Mouse (Mus musculus) C2C12 (cell line): ENCODE data around the gene Tnfrsf22.

ENCODE experiments used
- CEBPB ChIP-seq: IDR thresholded peaks from one replicate; pipeline ENCODE4 v1.6.1; 2011; ENCODE audit warnings: low read depth, mild to moderate bottlenecking, control low read depth, moderate library complexity
- CTCF ChIP-seq: IDR thresholded peaks from one replicate; pipeline ENCODE4 v1.5.1; 2011; ENCODE audit not compliant: control insufficient read depth, insufficient read depth, insufficient read length
- FOSL1 ChIP-seq: IDR thresholded peaks from one replicate; pipeline ENCODE4 v1.8.0; 2011; ENCODE audit warnings: mild to moderate bottlenecking, low read length; ENCODE audit not compliant: poor library complexity, insufficient read depth, severe bottlenecking
- MAX ChIP-seq: IDR thresholded peaks from one replicate; pipeline ENCODE4 v1.6.1; 2011; ENCODE audit warnings: mild to moderate bottlenecking, control low read depth
- MYOD1 ChIP-seq: IDR thresholded peaks from one replicate; pipeline ENCODE4 v1.6.1; 2011; ENCODE audit warnings: low read depth; ENCODE audit not compliant: control insufficient read depth, insufficient read length
- MYOG ChIP-seq: IDR thresholded peaks from one replicate; pipeline ENCODE4 v1.6.1; 2011; ENCODE audit not compliant: control insufficient read depth, insufficient read length; ENCODE audit errors: extremely low read depth
- USF1 ChIP-seq: IDR thresholded peaks from one replicate; pipeline ENCODE4 v1.6.1; 2011; ENCODE audit warnings: low read depth, mild to moderate bottlenecking, control low read depth, moderate library complexity

GRCm38 (mm10) chr7:143605321-143605720 lies 44.1 kb downstream of the Tnfrsf22 start:
- TF ChIP-seq CTCF (no peak), USF1 (no peak), MYOD1 (no peak), FOSL1 (no peak), MAX (no peak), MYOG (no peak), CEBPB (no peak)
